Mouse (Mus musculus): Measurements from ENCODE around the gene Scube3.

Scube3 gene

GRCm38 (mm10) chr17:28131156-28131555 lies 10.8 kb upstream of the Scube3 start:
- no peak for DNase-seq (ENCODE audit: low read depth, low spot score)

GRCm38 (mm10) chr17:28133193-28133592 lies 8.7 kb upstream of the Scube3 start:
- DNase-seq (ENCODE audit: low read depth, low spot score) = peak; percentile 54

GRCm38 (mm10) chr17:28135496-28135895 lies 6.4 kb upstream of the Scube3 start:
- no peak for DNase-seq (ENCODE audit: low read depth, low spot score)

DNA sequence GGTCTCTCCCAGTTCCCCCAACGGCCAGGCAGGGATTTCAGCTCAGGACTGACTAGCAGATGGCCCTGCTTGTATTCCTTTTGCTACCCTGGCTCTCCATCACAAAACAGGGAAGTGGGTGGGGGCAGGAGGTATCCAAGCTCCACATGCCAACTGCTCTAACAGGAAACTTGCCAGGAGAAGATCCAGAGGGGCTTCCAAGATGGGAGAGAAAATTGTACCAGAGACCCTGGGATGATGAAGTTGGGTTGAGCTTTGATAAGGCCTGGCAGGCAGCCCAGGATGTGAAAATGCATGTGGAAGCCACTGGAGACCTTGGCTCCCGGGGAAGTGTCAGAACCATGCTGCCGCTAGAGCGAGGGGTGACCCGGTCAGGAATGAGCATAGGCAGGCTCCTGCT lies 5.7 kb upstream of the Scube3 start:
- no peak for DNase-seq (ENCODE audit: low read depth, low spot score)

GRCm38 (mm10) chr17:28138013-28138412 lies 3.9 kb upstream of the Scube3 start:
- DNase-seq (ENCODE audit: low read depth, low spot score) = no peak

DNA sequence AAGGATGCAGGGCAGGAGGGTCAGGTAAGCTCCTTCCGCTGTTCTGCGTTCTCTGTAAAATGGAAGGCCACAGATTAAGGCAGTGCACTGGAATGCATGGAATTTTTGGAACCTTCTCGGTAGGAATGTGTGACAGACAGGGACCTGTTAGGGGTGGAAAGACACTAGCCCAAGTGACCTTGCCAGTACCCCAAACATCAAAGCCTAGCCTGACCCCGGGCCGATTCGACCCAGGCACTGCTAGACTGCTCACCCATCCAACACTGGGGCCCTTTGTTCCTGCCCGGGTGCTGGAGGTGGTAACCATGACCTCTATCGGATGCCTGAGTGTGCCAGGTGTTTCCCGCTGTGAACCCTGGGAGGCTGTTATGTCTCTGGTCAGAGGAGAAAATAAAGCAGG lies 3.3 kb upstream of the Scube3 start:
- no peak for DNase-seq (ENCODE audit: low read depth, low spot score)

- DNase-seq (ENCODE audit: low read depth, low spot score) = no peak
These were observed 1.3 kb upstream of the Scube3 start for GRCm38 (mm10) chr17:28140431-28141204.

GRCm38 (mm10) chr17:28141205-28141650 lies 713 bp upstream of the Scube3 start:
- DNase-seq (ENCODE audit: low read depth, low spot score) = no peak

DNA sequence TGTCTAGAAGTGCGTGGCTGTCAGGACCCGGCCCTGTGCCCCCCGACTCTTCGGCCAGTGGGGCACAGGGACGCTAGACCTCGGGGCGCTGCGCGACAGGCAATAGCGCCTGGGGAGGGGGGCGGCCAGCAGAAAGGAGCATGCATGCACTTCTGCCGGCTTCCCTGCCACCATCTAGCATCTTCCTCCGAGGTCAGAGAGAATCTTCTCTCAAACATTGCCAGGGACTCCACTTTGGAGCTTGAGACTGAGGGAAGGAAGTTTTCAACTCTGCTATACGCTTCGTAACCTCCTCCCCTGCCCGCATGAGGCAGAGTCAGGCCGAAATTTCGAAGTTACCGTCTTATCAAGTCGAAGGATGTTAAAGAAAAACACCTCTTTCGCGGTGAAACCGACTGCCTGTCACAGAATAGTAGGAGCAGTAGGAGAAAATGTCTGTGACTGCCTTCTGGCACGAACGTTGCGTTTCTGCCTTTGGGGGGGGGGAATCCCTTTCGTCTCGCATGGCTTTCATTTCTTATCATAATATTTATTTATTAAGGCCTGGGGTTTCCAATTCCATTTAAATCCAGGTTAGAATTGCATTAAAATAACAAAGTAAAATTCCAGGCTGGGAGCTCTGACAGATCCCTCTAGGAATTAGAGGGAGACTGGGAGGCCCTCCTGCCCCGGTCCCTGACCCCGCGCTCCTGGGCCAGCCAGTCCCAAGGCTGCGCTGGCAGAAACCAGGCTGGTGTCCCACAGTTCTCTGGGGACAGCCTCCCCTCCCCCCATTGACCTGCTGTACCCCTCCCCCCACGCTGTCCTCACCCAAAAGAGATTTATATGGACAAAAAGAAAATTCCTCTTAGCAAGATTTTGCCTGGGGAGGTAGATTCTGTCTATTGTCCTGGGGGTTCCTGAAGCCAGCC lies 1.0 kb downstream of the Scube3 start:
- no peak for DNase-seq (ENCODE audit: low read depth, low spot score)

DNA sequence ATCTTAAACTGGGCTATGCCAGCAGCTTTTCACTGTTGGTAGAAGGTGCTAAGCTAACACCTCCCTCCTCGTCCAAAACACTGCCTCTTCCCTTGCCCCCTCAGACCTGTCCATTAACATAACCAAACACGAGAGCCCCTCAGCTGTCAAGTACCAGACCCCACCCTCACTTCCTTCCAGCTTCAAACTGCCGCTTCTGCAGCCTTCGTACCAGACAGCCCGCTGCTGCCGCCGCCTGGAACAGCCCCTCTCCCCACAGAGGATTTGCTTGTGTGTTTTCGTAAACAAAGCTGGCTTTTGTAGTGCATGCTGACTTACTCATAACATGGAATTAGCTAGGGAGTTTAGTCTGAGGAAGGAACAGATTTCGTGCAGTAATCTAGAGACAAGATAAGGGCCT lies 1.8 kb downstream of the Scube3 start:
- no peak for DNase-seq (ENCODE audit: low read depth, low spot score)

GRCm38 (mm10) chr17:28144241-28144640 lies 2.3 kb downstream of the Scube3 start:
- no peak for DNase-seq (ENCODE audit: low read depth, low spot score)

- no peak for DNase-seq (ENCODE audit: low read depth, low spot score)
These were observed 6.3 kb downstream of the Scube3 start for GRCm38 (mm10) chr17:28148288-28148687.

GRCm38 (mm10) chr17:28149734-28150133 lies 7.8 kb downstream of the Scube3 start:
- no peak for DNase-seq (ENCODE audit: low read depth, low spot score)

DNA sequence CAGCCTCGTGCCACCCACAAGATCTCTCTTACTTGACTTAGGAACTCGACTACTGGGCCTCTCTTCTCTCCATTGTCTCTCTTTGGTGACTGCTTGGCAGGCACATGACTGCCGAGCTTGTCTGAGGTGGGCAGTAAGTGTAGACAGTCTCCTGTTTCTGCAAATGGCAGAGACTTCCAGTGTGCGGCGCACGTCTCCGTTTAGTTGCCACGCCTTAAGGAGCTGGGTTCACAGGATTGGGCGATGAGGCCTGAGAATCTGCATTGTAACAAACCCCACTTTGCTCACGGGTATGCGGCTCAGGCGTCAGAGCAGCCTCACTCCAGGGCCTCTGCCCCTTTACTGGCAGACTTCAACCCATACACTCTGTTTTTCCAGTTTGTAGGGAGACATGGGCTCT lies 8.5 kb downstream of the Scube3 start:
- DNase-seq (ENCODE audit: low read depth, low spot score) = no peak

DNA sequence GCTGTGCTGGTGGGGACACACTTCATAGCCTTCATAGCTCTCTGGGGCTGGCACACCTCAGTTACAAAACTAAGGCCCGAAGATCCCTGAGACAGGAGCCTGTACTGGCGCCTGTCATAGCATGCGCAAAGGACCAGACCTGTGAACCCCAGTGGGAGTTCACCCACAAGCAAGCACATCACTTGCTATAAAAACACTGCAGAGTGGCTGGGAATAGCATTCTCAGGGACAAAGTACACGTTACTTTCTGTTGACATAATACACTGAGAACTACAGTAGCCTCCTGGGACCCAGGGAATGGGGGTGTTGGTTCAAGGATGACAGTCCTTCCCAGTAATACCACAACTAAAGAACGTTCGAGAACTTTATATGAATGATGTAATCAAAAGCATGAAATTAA lies 11.2 kb downstream of the Scube3 start:
- no peak for DNase-seq (ENCODE audit: low read depth, low spot score)

- DNase-seq (ENCODE audit: low read depth, low spot score) = no peak
These were observed 13.0 kb downstream of the Scube3 start for GRCm38 (mm10) chr17:28154970-28155369.

- no peak for DNase-seq (ENCODE audit: low read depth, low spot score)
These were observed 18.4 kb downstream of the Scube3 start for GRCm38 (mm10) chr17:28160361-28160760.

DNA sequence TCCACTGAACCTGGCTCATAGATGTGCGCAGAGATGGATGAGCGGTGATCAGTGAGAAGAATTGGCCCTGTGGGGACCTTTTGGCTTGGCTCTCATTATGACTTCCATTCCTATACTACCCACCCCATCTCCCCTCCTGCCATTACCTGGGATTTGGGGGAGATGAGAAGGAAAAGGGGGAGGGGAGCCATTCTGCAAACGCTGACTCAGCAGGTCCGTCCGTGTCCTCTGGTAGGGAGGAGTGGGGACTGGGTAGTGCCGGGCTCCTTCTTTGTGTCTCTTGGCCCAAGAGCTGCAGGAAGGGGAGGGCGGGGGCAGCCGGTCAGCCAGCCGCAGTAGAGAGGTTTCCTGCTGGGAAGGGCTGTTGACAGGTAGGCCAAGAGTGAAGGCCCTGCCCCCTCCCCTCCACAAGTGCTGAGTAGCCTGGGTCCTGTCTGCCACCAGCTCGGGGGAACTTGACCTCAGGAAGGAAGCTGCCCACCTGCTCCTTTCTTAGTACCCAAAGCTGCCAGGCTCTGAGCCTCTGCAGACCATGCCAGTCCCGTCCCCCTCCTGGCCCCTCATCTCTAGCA lies 19.5 kb downstream of the Scube3 start:
- no peak for DNase-seq (ENCODE audit: low read depth, low spot score)

- DNase-seq (ENCODE audit: low read depth, low spot score) = peak; percentile 61
These were observed 21.7 kb downstream of the Scube3 start for GRCm38 (mm10) chr17:28163666-28164065.

DNA sequence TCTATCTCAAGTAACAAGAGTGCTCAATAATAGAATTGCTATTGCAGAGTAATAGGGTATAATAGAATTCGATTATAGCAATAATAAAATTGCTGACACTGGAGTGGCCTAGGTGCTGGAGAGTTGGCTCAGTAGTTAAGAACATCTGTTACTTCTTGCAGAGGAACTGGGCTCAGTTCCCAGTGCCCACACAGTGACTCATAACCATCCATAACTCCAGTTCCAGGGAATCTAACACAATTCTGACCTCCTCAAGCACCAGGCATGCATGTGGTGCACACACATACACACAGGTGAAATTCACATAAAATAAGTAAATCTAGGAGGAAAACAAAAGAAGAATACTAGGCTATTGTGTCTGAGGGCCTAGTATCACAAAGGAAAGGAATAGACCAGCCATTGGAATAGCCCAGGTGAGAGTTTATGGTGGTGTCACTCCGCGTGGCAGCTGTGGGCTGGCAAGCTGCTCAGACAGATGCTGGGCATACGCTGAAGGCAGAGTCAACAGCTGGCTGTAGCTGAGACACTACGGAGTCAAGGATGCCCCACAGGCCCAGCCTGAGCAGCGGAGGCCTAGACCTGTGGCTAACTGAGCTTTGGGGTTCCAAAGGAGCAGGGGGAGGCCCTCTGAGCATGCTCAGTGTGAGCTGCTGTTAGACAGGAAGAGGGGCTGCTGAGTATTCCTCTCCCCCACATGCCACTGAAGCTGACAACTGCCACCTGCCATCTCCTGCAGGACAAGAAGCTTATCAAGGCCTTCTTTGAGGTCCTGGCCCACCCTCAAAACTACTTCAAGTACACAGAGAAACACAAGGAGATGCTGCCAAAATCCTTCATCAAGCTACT lies 28.7 kb downstream of the Scube3 start:
- DNase-seq (ENCODE audit: low read depth, low spot score) = no peak

DNA sequence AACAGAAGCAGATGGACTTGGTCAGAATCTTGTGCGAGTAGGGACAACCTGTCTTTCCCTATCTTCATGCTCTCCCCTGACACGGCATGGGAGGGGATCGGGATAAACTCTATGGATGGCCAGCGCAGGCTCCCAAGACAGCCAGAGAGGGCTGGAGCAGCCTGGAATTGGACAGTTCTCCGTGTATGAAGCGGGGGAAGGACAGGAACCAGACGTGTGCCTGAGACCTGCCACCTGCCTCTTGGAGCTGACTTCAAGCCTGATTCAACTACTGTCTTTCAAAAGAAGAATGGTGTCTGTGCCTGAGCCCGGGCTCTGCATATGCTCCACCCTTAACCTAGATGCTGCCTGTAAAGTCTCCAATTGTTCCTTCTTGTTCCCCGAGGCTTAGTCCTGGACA lies 30.7 kb downstream of the Scube3 start:
- DNase-seq (ENCODE audit: low read depth, low spot score) = no peak
